ENCODE assay signal across 16 mouse cellular contexts in genomic region chr4:81275957-81276715, GRCm38 (mm10).
DNase-seq lines count a peak whose midpoint lies in the region; ATAC-seq lines count a peak whose summit lies in the region.
"Had no signal": no experiment of that assay in that cellular context is flagged by ENCODE, and none has a peak within 500 bp of the region (broad histone marks: within the 10 kb centered on the region; RNA-seq: fewer than 3 reads in every experiment).

No protein-coding gene starts in this region.

- peaks cover 10% of the 10 kb centered on the region; the same call in 1 of the 2 replicates for H3K4me1 ChIP-seq in heart, embryonic 13.5 days
- H3K4me1 ChIP-seq in heart, embryonic 10.5 days: no peaks in the 10 kb centered on the region
- H3K4me1 ChIP-seq in intestine, embryonic 16.5 days (ENCODE audit: control insufficient read depth, insufficient read depth, low read length): 0 out of 2 replicates have a peak, but pooled peaks cover 4% of the 10 kb centered on the region
- H3K4me1 ChIP-seq: embryonic facial prominence, embryonic 15.5 days; limb, embryonic 13.5 days; lung, embryonic 15.5 days; neural tube, embryonic 12.5 days had no signal

- H3K36me3 ChIP-seq in heart, embryonic 13.5 days: peaks cover 34% of the 10 kb centered on the region
- peaks cover 20% of the 10 kb centered on the region; the same call in 1 of the 2 replicates for H3K36me3 ChIP-seq in heart, embryonic 10.5 days
- no peaks in the 10 kb centered on the region for H3K36me3 ChIP-seq in intestine, embryonic 16.5 days (ENCODE audit: control insufficient read depth, insufficient read depth, low read length)

- peak overlapping the region; percentile 37 for H3K27ac ChIP-seq in heart, embryonic 13.5 days (replicated peaks)
- H3K27ac ChIP-seq in heart, embryonic 10.5 days: no peak overlapping the region
- H3K27ac ChIP-seq in intestine, embryonic 16.5 days (ENCODE audit: low read length): peak overlapping the region; percentile 41
- H3K27ac ChIP-seq: embryonic facial prominence, embryonic 15.5 days; hindbrain, postnatal 0 days; limb, embryonic 13.5 days; lung, embryonic 15.5 days; neural tube, embryonic 12.5 days had no signal

- ATAC-seq in heart, embryonic 13.5 days (ENCODE audit: extremely low read depth, insufficient number of reproducible peaks, low FRiP score, low TSS enrichment): no peak
- ATAC-seq in intestine, embryonic 16.5 days: peak; percentile 69
- ATAC-seq: forebrain, embryonic 16.5 days; hindbrain, postnatal 0 days had no signal

- 49% methylated on average over 6 of the region's 6 CpGs for whole genome bisulfite sequencing in heart, embryonic 13.5 days
- WGBS in heart, embryonic 10.5 days: 55% methylated on average over 6 of the region's 6 CpGs
- 42% methylated on average over 6 of the region's 6 CpGs for WGBS in intestine, embryonic 16.5 days

- no peak overlapping the region for H3K4me2 ChIP-seq in heart, embryonic 13.5 days
- H3K4me2 ChIP-seq in intestine, embryonic 16.5 days (ENCODE audit: low read depth, low read length): no peak overlapping the region
- H3K4me2 ChIP-seq: embryonic facial prominence, embryonic 15.5 days; limb, embryonic 13.5 days; lung, embryonic 15.5 days; neural tube, embryonic 12.5 days had no signal

- H3K27me3 ChIP-seq in heart, embryonic 13.5 days (replicated peaks): no peaks in the 10 kb centered on the region
- no peaks in the 10 kb centered on the region for H3K27me3 ChIP-seq in heart, embryonic 10.5 days (ENCODE audit: insufficient read depth, poor library complexity, severe bottlenecking)
- H3K27me3 ChIP-seq in intestine, embryonic 16.5 days (replicated peaks; ENCODE audit: control insufficient read depth, insufficient read depth, low read length): no peaks in the 10 kb centered on the region
- H3K27me3 ChIP-seq: embryonic facial prominence, embryonic 15.5 days; limb, embryonic 13.5 days; lung, embryonic 15.5 days; neural tube, embryonic 12.5 days had no signal

- H3K4me3 ChIP-seq in heart, embryonic 13.5 days: no peak overlapping the region
- no peak overlapping the region for H3K4me3 ChIP-seq in heart, embryonic 10.5 days
- H3K4me3 ChIP-seq in intestine, embryonic 16.5 days (ENCODE audit: low read length): no peak overlapping the region
- H3K4me3 ChIP-seq: embryonic facial prominence, embryonic 15.5 days; limb, embryonic 13.5 days; lung, embryonic 15.5 days; neural tube, embryonic 12.5 days had no signal

- H3K9ac ChIP-seq in heart, embryonic 13.5 days: no peak overlapping the region
- no peak overlapping the region for H3K9ac ChIP-seq in intestine, embryonic 16.5 days (ENCODE audit: low read depth, low read length)
- H3K9ac ChIP-seq: embryonic facial prominence, embryonic 15.5 days; limb, embryonic 13.5 days; lung, embryonic 15.5 days; neural tube, embryonic 12.5 days had no signal

- DNase-seq in heart, embryonic 10.5 days (ENCODE audit: low spot score): no peak
- DNase-seq in adipocyte (ENCODE audit: low spot score): peak; percentile 12
- peak; percentile 59 to 72 for DNase-seq in kidney, postnatal 25 days
- DNase-seq in spleen, postnatal 36 days (ENCODE audit: low spot score in 2 of 2): no peak
- no peak for DNase-seq in urinary bladder, postnatal 10 days (ENCODE audit: low spot score)
- DNase-seq in adrenal gland, postnatal 36 days: no peak
- DNase-seq: cerebellum, adult 9-11 months; gastrocnemius, postnatal 36 days had no signal

- H3K9me3 ChIP-seq in heart, embryonic 13.5 days: no peaks in the 10 kb centered on the region
- H3K9me3 ChIP-seq in heart, embryonic 10.5 days: no peaks in the 10 kb centered on the region
- H3K9me3 ChIP-seq in intestine, embryonic 16.5 days (ENCODE audit: control insufficient read depth, low read length): no peaks in the 10 kb centered on the region
- H3K9me3 ChIP-seq: embryonic facial prominence, embryonic 15.5 days; limb, embryonic 13.5 days; lung, embryonic 15.5 days; neural tube, embryonic 12.5 days had no signal

Comparison
In these comparisons a context has a peak if more than half of its experiments do, and no peak if none do; other contexts are left out.
1. DNase-seq: peak in adipocyte (single experiment) and kidney, postnatal 25 days (2 of 2); none in heart, embryonic 10.5 days (single experiment), spleen, postnatal 36 days (0 of 2), urinary bladder, postnatal 10 days (single experiment) and adrenal gland, postnatal 36 days (0 of 2).